Mouse (Mus musculus) frontal cortex, postnatal 25 days (tissue): ENCODE measurements at regions not wholly inside any gene's neighbourhood (a gene's known extent, or its start where the extent isn't known, plus 50 kb on each side); places are given as distances from the start of the nearest gene placed in this dataset.

Experiments used
- DNase-seq, 2 experiments: peaks; one replicate each; pipeline ENCODE4 v3.0.0; 2022; ENCODE audit warnings: low spot score in 2 of 2

DNA sequence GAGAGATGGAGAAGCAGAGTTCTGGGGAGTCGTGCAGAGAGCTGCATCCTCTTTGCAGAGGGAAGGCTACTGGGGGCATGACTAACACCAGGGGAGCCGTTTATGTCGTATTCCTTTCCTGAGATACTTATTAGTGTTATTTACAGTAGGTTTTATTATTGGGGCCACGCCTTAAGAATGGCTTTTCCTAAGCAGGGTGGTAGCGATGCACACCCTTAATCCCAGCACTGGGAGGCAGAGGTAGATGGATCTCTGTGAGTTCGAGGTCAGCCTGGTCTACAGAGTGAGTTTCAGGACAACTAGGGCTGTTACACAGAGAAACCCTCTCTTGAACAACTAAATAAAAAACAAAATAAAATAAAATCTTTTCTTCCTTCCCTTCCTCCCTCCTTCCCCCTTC is 212.6 kb downstream of the Enc1 start:
- DNase-seq, result no peak

DNA sequence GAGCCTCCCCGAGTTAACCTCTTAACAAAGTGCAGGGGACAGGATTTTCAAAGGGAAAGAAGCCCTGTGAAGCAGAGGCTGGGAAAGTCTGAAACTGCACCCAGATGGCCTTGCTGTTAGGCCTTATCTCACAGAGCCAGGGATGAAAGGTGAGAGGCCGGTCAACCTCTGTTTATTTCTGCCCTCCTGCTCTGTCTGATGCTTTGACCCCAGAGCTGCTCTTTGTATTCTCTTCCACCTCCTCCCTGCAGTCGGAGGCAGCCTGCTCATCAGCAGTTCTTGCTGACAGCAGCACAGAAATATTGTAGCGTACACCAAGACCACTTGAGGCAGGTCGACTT is 212.2 kb downstream of the Enc1 start:
- no peak for DNase-seq

DNA sequence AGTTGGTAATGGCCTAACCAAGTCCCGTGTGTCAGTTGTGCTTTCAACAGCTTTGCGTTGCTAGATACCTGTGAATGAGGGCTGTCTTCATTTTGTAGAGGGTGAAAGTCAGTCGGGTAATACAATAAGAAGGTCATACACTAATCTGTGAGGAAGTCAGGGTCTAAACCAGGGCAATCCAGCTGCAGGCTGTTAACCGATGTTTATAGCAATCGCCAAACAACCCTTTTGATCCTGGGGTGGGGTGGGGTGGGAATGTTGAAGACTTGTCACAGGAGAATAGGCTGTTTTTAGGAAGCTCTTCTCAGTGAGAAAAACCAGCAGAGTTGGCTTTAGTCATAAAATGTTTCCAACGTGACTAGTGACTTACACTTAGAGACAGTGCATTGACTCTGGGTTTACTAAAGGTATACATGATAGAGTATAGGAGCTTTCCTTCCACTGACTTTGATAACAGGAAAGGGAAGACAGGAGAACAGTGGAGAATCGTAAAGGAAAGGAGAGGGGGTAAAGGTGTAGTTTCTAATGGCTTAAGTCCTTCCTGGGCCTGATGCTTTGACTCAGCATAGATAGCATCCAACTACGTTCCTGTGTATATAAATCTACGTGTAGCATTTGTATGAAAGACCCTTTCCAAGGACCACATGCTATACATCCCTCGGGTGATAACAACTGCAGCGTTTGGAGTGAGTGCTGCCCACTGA is 211.6 kb downstream of the Enc1 start:
- DNase-seq, result no peak

DNA sequence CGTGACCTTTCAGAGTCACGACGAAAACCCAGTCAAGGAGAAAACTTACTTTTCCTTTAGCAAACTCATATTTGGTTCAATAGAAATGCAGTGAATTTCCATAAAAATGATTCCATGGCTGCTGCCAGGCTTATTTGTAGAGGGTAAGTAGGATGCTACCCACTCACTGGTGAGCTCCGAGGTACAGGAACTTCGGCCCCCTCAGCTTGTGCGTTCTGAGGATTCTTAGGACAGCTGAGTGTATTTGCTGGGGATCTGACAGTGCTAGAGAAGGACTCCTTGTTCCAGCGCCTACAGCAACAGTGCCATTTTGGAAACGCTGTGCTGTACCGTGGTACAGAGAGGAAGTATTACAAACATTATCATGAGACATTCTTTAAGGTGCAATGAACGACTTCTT is 210.4 kb downstream of the Enc1 start:
- no peak for DNase-seq

DNA sequence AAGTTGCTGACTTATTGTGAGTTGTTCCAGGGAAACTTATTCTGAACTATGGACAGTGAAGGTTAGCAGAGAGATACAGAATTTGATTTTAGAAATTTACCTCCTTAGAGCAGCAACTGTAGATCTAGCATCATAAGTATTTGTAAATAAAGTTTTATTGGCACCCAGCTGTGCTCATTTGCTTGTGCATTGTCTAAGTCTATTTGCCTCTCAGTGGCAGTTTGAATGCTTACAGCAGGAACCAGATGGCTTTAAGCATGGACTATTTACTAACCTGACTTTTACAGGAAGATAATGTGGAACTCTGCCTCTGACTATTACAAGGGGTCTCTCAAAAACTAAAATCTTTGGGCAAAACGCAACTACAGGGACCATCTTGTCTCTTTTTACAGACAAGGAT is 207.2 kb downstream of the Enc1 start:
- no peak for DNase-seq

DNA sequence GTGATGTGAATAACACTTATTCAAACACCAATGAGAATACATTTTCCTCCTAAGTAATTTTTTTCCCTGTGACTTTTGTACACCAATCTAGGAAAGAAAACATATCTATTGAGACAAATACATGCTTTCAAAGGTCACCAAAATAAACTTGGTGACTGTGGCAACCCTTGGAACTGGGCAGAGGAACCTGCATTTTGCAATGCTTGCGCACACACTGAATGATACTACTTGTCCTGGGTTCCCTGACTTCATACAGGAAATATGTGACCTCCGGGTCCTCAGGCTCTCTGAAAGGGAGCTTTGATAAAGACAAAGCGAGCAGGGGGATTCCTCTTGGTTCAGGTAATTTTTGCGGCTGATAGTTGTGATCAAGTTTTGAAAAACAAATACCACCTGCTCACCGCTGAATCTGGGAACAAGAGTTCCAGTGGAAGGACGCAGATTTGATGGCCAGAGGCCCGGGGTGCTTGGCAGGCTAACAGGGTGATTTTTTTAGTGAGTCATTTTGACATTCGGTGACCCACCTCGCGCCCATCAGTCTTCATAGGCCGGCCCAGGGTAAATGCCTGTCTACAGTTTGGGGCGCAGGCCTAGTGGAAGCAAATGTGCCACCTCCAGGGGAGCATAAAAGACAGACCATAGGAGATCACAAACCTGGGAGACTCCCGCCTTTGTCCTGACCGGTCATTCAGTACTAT is 203.0 kb downstream of the Enc1 start:
- DNase-seq, result no peak

DNA sequence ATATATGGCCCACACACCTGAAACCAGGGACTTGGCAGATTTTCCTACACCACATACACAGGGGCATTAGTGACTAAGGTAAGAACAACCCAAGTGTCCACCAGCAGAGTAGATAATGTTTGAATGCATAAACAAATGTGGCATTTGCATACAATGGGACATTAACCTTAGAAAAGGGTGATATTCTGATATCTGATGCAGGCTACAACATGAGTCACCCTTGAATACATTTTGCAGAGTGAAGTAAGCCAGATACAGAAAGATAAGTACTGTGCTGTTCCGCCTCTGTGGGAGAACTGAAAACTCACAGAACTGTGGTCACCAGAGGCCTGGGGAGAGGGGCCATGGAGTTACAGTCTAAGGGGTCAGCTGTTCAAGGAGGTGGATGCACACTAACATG is 201.9 kb downstream of the Enc1 start:
- no peak for DNase-seq

DNA sequence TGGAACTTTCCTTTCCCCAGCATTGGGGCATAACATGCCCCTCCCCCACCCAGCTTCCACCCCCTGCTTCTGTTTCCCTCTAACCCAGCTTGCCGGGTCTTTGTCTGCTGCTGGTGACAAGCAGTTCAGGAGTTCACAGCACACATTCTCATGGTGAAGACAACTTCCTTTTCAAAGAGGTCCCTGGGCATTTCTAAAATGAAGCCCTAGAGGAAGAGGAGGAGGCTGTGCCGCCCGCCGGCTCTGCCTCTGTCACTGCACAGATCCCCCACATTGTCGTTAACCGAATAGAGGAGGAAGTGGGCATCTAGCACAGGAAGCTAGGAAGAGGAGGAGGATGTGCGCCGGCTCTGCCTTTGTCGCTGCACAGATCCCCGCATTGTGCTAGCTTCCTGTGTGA is 201.4 kb downstream of the Enc1 start:
- DNase-seq, result no peak

DNA sequence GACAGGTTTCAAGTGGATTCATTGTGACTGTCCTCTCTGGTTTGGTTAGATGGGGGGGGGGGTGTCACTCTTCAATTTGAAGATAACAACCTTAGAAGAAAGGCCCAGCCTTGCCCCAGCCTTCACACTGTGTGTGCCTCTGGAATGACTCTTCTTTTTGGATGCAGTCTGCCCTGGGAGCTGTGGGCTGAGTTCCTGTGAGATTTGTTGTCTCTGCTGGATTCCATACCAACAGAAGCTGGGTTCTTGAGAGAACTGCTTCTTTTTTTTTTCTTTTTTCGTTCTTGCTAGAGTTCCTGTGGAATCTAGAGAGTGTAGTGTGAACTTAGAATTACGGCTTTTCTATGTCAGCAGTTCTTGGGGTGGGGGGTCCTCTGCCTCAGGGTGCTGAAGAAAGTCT is 200.9 kb downstream of the Enc1 start:
- no peak for DNase-seq

DNA sequence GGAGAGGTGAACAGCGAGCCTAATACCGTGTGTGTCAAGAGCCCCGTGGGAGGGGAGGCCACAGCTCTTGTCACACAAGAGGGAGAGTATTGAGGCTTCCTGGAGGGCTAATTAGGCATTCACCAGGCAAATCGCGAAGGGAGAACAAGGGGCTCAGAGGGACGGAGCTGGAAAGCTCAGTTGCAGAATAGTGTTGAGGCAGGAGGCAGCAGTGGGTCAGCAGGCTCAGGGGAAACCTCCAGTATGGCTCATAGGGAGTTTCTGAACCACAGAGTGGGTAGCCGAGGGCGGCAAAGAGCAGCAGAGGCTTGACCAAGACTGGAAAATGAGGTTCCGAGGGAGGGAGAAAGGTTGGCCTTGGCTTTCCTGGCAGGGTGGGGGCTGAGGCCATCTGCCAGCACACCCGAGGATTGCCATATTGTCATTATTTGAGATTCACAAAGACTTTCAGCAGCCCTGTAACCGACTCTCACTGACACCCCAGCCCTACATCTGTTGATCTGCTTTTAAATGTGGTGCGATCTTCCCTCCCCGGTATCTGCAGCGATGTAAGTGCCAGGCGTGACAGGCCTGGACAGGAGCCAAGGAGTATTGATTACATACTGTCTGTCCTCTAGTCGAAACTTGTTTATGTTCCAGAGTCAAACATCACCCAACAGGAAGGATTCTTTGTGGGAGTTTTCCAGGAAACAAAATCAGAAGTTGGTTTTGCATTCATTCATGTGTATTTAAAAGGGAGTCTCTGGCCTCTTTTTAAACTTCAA is 198.5 kb downstream of the Enc1 start:
- DNase-seq, result no peak

DNA sequence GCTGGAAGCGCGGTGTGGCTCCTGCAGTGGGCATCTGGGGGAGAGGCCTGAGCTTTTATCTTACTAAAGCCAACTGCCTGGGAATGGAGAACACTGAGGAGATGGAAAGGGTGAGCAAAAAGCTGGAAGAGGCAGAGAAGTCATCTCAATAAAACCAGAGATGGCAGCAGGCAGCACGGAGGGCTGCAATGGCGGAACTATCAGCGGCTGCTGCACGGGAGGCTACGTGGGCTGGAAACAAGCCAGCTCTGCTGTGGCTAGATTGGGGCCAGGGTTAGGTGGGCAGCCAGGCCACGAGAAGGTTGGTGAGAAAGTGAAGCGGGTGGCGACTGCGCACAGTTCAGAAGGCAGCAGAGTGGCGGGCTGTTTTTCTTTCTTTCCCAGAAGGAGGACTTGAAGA is 197.8 kb downstream of the Enc1 start:
- DNase-seq, result no peak

DNA sequence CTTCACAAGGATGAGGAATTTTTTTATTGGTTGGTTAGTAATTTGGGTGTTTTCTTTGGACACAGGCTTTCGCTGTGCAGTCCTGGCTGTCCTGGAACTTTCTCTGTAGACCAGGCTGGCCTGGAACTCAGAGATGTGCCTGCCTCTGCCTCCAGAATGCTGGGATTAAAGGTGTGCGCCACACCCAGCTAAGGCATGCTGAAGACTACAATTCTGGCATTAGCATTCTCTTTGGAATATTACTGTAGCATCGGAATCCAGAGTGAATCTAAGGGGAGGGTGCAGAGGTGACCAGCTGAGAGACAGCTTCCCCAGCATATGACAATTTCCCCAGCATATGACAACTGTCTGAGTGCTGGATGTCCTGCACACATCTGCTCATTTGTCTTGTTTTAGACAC is 197.4 kb downstream of the Enc1 start:
- no peak for DNase-seq

DNA sequence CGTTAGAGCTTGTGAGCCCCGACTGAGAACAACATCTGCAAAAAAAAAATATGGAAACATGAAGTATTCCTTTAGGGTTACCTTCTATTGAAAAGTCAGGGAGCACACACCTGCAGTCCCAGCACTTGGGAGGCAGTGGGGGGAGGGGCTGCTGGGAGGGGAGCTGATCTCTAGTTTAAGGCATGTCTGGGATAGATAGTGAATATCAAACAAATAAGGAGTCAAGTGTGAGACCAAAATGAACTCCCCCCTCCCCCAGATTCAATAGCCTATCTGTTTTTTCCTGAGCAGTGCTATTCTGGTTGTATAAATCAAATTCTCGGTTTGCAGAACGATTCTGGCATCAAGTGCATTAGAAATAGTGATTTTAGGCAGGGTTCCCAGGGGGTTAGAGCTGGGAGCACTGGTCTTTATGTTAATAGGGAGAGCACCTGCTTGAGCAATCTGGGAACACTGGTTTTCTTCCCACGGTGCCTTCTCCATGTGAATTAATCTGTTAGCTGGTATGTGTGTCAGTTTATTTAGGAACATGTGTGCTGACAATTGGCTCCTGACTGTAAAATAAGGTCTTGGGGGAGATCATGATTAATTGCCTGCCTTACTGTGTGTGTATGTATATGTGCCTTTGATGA is 195.9 kb downstream of the Enc1 start:
- DNase-seq, result no peak

DNA sequence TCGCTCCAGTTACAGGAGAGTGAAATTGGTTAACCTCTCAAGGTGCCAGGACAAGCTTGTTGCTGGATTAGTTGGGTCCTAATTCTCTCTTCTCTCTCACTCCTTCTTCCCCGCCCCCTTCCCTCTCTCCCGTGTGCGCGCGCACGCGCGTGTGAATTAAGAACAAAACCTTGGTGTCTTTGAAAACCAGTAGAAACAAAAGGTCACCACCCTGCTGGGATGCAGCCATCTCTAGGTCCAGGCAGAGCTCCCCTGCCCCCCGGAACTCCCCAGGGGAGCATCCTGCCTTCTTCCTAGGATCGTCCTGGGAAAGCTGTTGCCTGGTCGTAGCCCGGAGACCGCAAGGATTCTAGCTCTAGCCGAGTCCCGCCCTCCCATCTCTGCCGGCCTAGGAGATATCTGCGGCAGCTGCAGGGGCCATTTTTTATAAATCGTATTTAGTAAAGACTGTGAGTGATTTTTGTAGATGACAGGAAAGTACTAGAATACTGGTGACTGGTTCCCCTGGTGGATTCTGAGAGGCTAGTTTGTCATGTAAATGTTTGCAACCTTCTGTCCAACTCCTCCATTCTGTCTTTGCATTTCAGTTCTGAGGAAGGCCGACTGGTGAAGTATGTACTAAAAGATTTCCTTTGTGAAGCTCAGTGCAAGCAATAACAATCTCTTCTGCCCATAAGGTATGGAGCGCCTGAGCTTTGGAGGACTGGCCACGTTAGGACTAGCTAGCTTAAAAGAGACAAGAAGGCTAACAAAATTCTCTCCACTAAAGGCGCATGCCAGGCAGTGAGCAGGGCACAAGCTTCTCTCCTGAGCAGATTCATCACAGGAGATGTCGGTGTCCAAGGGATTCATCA is 195.2 kb downstream of the Enc1 start:
- peak in 1 of 2 experiments; percentile 34 for DNase-seq

DNA sequence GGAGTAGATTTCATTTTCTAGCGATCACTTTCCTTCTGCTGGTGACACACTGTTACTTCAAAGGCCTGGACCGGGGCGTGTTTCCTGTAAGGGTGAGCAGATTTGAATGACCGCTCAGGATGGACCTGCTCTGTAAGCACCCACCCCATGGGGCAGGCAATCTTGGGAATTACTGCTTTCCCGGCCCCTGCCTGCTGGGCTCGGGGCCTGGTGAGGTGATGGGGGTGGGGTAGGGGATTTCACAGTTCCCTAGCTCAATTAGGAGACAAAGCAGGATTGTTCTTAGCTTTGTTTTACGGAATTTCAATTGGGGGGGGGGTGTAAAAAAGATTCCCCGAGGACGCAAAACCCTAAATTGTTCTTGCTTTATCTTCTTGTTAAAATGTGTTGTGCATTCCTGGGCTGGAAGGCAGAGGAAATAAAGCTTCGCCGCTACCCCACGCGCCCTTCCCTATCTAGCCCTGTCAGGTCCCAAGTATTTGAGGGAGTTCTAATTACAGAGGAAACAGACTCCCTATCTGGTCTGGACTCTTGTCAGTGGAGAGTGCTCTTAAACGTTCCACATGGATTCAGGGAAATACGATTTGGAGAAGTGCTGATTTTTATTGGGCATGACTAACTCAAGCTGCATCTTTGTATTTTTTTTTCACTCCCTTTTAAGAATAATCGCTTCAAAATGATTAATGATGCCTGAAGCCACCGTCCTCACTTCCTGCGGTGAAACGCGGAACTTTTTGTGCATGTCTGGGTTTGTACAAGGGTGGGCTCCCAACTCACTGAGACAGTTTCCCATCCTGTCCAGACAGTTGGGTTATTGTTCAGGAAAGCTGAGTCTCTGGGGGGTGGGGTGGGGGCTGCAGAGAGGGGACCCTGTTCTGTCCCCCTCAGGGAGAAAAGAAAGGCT is 194.3 kb downstream of the Enc1 start:
- no peak for DNase-seq

DNA sequence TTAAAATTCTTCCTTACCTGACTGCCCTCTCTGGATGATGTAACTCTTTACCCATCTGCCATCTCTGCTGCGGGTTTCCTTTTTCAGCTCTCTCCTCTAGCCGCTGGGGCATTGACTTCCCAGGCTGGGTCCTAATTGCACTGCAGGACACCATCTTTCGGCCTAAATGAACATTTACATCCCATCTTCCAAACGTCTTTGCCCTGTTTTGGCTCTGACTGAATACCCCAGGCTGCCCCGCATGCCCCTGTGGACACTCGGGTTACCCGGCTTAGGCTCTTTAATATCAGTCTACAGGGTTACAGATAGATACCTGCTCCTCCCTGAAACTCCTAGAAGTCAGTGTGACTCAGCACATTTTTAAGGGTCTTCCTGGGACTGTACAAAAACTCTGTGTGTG is 193.3 kb downstream of the Enc1 start:
- DNase-seq, result no peak

DNA sequence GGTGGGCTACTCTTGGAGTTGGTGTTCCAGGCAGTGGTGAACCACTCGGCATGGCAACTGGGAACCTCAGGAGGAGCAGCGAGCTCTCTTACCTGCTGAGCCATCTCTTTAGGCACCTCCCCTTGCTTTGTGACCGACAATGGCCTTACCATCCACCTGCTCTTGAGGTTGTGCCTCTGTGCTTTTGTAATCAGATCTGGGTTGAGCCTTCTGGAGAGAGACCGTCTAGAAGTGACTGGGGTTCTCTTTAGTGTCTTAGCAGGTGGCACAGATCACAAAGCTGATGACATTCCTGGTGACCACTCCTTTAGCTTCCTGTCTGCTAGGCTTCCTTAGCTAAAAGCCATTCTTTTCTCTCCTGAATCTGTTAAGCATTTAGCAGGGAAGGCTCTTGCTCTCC is 191.7 kb downstream of the Enc1 start:
- no peak for DNase-seq

DNA sequence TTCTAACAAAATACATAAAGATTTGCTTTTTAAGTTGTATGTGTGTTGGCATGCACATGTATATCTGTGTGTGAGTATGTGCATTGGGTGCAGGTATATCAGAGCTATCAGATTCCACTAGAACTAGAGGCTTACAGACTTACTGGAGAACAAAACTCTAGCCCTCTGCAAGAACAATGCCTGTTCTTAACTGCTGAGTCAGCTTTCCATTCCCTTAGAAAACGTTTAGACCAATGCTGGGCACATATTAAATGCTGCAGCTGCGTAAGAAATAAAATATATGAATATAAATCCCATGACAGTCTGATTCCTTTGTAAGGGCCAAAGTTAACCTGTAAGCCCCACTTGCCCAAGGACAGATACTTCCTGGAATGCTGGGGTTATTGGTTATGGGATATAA is 190.0 kb downstream of the Enc1 start:
- DNase-seq, result no peak

DNA sequence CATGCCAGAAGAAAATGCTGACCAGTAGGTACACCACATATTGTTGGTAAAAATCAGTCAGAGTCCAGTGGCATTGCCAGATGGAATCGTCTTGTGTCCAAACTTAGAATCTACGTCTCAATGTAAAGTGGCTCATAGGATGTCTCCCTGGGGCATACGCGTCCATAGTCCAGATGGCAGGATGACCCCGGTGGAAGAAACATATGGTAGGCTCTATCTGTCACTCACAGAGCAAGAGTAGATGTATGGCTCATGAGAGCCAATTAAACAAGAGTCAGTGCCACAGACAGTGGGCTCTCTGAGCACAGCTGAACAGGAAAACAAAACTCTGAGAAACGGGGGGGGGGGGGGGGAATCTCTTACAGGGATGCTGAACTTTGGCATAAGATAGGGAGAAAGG is 187.3 kb downstream of the Enc1 start:
- no peak for DNase-seq

DNA sequence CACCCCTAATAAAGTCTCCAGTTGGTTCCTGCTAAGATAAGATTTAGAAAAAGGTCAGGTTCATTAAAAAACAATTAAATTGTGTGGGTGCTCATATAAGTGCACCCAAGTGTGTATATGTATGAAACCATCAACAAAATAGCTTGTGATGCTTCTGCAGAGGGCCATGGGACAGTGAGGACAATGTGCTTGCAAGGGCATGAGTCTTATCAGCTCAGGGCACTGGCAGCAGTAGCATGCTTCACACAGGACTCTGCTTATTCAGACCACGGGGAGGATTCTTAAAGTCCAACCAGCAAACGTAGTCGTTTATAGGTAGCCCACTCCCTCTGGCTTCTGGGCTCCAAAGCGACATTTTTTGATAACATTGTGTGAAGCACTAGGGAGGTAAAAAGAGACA is 186.6 kb downstream of the Enc1 start:
- DNase-seq, result no peak

DNA sequence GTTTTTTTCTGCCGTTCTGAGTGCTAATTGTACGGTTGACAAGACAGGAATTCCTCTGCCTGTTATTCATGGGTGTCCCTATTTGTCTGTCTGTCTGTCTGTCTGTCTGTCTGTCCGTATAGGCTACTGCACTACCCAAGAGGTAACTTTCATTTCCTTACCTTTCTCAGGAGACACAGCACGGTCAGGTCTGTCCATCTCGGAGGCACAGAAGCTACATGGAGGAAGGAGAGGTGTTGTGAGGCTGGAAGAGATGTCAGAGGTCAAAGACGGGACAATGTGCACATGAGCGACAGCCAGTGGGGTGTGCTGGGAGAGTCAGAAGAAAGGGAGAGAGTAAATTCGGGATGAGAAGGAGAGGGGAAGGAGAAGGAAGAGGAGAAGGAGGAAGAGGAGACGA is 184.8 kb downstream of the Enc1 start:
- DNase-seq, result no peak
